Mouse (Mus musculus) kidney, postnatal 0 days (tissue): Measurements from ENCODE around the gene Teddm3. TPM values are rescaled to one million over a fixed set of nuclear protein-coding genes. Genes with fewer than 3 reads are reported as not detected.
A peak's percentile ranks its signal among the peaks of the same experiment; 100 is the strongest.

Source experiments
- ATAC-seq: fragments of 200-750 bp; cut with Nextera tagmentation; replicated peaks from 2 replicates; pipeline ENCODE4 v1.8.0; 2017; ENCODE audit warnings: low read depth, moderate number of reproducible peaks, moderate TSS enrichment, moderate library complexity; ENCODE audit not compliant: low FRiP score
- DNase-seq: peaks from one replicate; pipeline ENCODE4 v3.0.0-alpha.2; 2016; ENCODE audit warnings: low spot score
- H3K27ac ChIP-seq: fragments of 300-500 bp; sonication (generic); 2 replicates; pipeline ENCODE4 v1.5.1; 2014; ENCODE audit warnings: mild to moderate bottlenecking
- H3K27me3 ChIP-seq: fragments of 300-500 bp; sonication (generic); 2 replicates; pipeline ENCODE4 v1.6.1; 2014; ENCODE audit warnings: low read length, mixed read lengths; ENCODE audit not compliant: insufficient read depth
- H3K36me3 ChIP-seq: fragments of 300-500 bp; sonication (generic); 2 replicates; pipeline ENCODE4 v1.6.1; 2014; ENCODE audit warnings: low read length, mixed read lengths; ENCODE audit not compliant: insufficient read depth
- H3K4me1 ChIP-seq: fragments of 300-500 bp; sonication (generic); replicated peaks from 2 replicates; pipeline ENCODE4 v1.6.1; 2014; ENCODE audit warnings: antibody characterized with exemption, low read length, mixed read lengths; ENCODE audit not compliant: insufficient read depth
- H3K4me2 ChIP-seq: fragments of 300-500 bp; sonication (generic); 2 replicates; pipeline ENCODE4 v1.6.1; 2014; ENCODE audit warnings: mild to moderate bottlenecking, low read length, moderate library complexity, mixed read lengths
- H3K4me3 ChIP-seq: fragments of 300-500 bp; sonication (generic); replicated peaks from 2 replicates; pipeline ENCODE4 v1.5.1; 2014; ENCODE audit warnings: low read depth, low read length
- H3K9ac ChIP-seq: fragments of 300-500 bp; sonication (generic); 2 replicates; pipeline ENCODE4 v1.6.1; 2014; ENCODE audit warnings: low read depth, low read length
- H3K9me3 ChIP-seq: fragments of 300-500 bp; sonication (generic); replicated peaks from 2 replicates; pipeline ENCODE4 v1.6.1; 2016; ENCODE audit warnings: low read length, inconsistent platforms, mixed read lengths
- CTCF ChIP-seq: IDR thresholded peaks from 2 replicates; pipeline ENCODE4 v1.5.1; 2016; ENCODE audit warnings: antibody characterized with exemption, low read depth, mild to moderate bottlenecking, moderate library complexity
- WGBS: fragments of 180-500 bp; shearing (Covaris S2); extraction: QIAGEN DNeasy Blood & Tissue Kit; methylation state at CpG from one replicate; pipeline ENCODE4 v1.1.7; 2014; 5-methylcytosine and 5-hydroxymethylcytosine counted together
- polyA plus RNA-seq: library from polyadenylated mRNA; unstranded; fragments of >200 nt; fragmentation: Nextera tagmentation; extraction: Ambion mirVana; gene quantifications from 2 replicates; pipeline ENCODE4 v1.2.1, GENCODE M21; 2015

Gene Teddm3
- polyA plus RNA-seq, 1 experiment from 2014 or later = not detected

GRCm38 (mm10) chr16:21195260-21195866 lies 41.6 kb upstream of the Teddm3 start:
- 52% methylated on average over 8 of the region's 8 CpGs for WGBS
- H3K27ac ChIP-seq = no peak overlapping the region
- H3K4me1 ChIP-seq = no peaks in the 10 kb centered on the region
- DNase-seq (no peak), ATAC-seq (no peak)
- H3K36me3 ChIP-seq = no peaks in the 10 kb centered on the region
- no peak overlapping the region for H3K4me2 ChIP-seq
- H3K4me3 ChIP-seq = no peak overlapping the region
- H3K9me3 ChIP-seq = no peaks in the 10 kb centered on the region
- no peaks in the 10 kb centered on the region for H3K27me3 ChIP-seq
- no peak overlapping the region for H3K9ac ChIP-seq
- no peak for TF ChIP-seq CTCF

GRCm38 (mm10) chr16:21194182-21194581 lies 40.4 kb upstream of the Teddm3 start:
- Histone ChIP-seq H3K27me3 (no peaks in the 10 kb centered on the region), H3K9me3 (no peaks in the 10 kb centered on the region), H3K36me3 (no peaks in the 10 kb centered on the region), H3K4me2 (no peak overlapping the region), H3K27ac (no peak overlapping the region), H3K4me1 (no peaks in the 10 kb centered on the region), H3K9ac (no peak overlapping the region), H3K4me3 (no peak overlapping the region)
- DNase-seq = no peak
- ATAC-seq = no peak
- WGBS = 86% methylated on average over 12 of the region's 12 CpGs
- no peak for TF ChIP-seq CTCF

- TF ChIP-seq CTCF = peak; percentile 95
- Histone ChIP-seq H3K27me3 (no peaks in the 10 kb centered on the region), H3K36me3 (no peaks in the 10 kb centered on the region), H3K9me3 (no peaks in the 10 kb centered on the region), H3K9ac (no peak overlapping the region), H3K4me2 (no peak overlapping the region), H3K4me3 (no peak overlapping the region), H3K4me1 (no peaks in the 10 kb centered on the region), H3K27ac (no peak overlapping the region)
- ATAC-seq (peak; percentile 38; the same call in 1 of the 2 replicates), DNase-seq (peak; percentile 95)
- WGBS = 37% methylated on average over 7 of the region's 7 CpGs
These were observed 38.9 kb upstream of the Teddm3 start for GRCm38 (mm10) chr16:21192509-21193354.

GRCm38 (mm10) chr16:21191569-21191968 lies 37.8 kb upstream of the Teddm3 start:
- no peak overlapping the region for H3K4me2 ChIP-seq
- WGBS = 62% methylated on average over 14 of the region's 14 CpGs
- TF ChIP-seq CTCF = no peak
- H3K9me3 ChIP-seq = no peaks in the 10 kb centered on the region
- no peak overlapping the region for H3K9ac ChIP-seq
- DNase-seq (no peak), ATAC-seq (no peak)
- H3K36me3 ChIP-seq = no peaks in the 10 kb centered on the region
- no peak overlapping the region for H3K27ac ChIP-seq
- no peak overlapping the region for H3K4me3 ChIP-seq
- no peaks in the 10 kb centered on the region for H3K4me1 ChIP-seq
- no peaks in the 10 kb centered on the region for H3K27me3 ChIP-seq

- 85% methylated on average over 3 of the region's 3 CpGs for WGBS
- no peak overlapping the region for H3K4me3 ChIP-seq
- H3K36me3 ChIP-seq = no peaks in the 10 kb centered on the region
- H3K4me2 ChIP-seq = no peak overlapping the region
- TF ChIP-seq CTCF = peak; percentile 56
- no peaks in the 10 kb centered on the region for H3K27me3 ChIP-seq
- DNase-seq = no peak
- no peaks in the 10 kb centered on the region for H3K4me1 ChIP-seq
- no peaks in the 10 kb centered on the region for H3K9me3 ChIP-seq
- ATAC-seq = no peak
- no peak overlapping the region for H3K27ac ChIP-seq
- H3K9ac ChIP-seq = no peak overlapping the region
These were observed 34.5 kb upstream of the Teddm3 start for GRCm38 (mm10) chr16:21188345-21188744.

- no peak for TF ChIP-seq CTCF
- Histone ChIP-seq H3K9me3 (no peaks in the 10 kb centered on the region), H3K9ac (no peak overlapping the region), H3K27ac (no peak overlapping the region), H3K36me3 (no peaks in the 10 kb centered on the region), H3K4me3 (no peak overlapping the region), H3K4me1 (no peaks in the 10 kb centered on the region), H3K27me3 (no peaks in the 10 kb centered on the region), H3K4me2 (no peak overlapping the region)
- no peak for DNase-seq
- no peak for ATAC-seq
- WGBS = 48% methylated on average over 7 of the region's 7 CpGs
These were observed 33.8 kb upstream of the Teddm3 start for GRCm38 (mm10) chr16:21187568-21187967.
